Mouse (Mus musculus): ENCODE measurements around the gene Tsfm. TPM values are rescaled to one million over a fixed set of nuclear protein-coding genes. Genes with fewer than 3 reads are reported as not detected.

Tsfm gene
- total and polyA plus RNA-seq, 3 experiments: 53.0 to 88.9 (median 78.0) TPM

- no peak for TF ChIP-seq ZC3H11A (IDR thresholded peaks at IDR 0.05; ENCODE audit: low read depth, low read length)
Measured at GRCm38 (mm10) chr10:127030336-127031296, at the start of gene Tsfm (continued).

- no peaks in the 10 kb centered on the region for H3K27me3 ChIP-seq (replicated peaks)
- H3K9ac ChIP-seq (ENCODE audit: insufficient read depth, low read depth): no peak overlapping the region
- no peak overlapping the region for H3K4me2 ChIP-seq (ENCODE audit: insufficient read depth, low read depth, poor library complexity, severe bottlenecking)
- no peaks in the 10 kb centered on the region for H3K9me3 ChIP-seq (replicated peaks; ENCODE audit: low read length)
- dilution Hi-C loops (cut with MboI; ENCODE audit: extremely low pct_ligation_motif_present, extremely low pct_unique_long_range_greater_than_20kb, low sequenced_read_pairs): no loop called here
- H3K27ac ChIP-seq (ENCODE audit: insufficient read depth, low read depth): no peak overlapping the region
- no peak overlapping the region for H3K4me3 ChIP-seq (replicated peaks in 1 of 3; ENCODE audit: low read depth in 2 of 3, low read length in 2 of 3, poor library complexity in 1 of 3)
- no peak for DNase-seq (ENCODE audit: extremely low read depth)
- peaks cover 9% of the 10 kb centered on the region for H3K79me2 ChIP-seq (replicated peaks; ENCODE audit: control insufficient read depth, extremely low read depth, insufficient read depth, poor library complexity, severe bottlenecking)
- no peak for TF ChIP-seq NRF1 (IDR thresholded peaks at IDR 0.05; ENCODE audit: low read depth, low read length)
- no peak for TF ChIP-seq USF2 (conservative IDR thresholded peaks at IDR 0.05; ENCODE audit: low read depth, low read length)
- no peak for TF ChIP-seq ZKSCAN1 (IDR thresholded peaks at IDR 0.05; ENCODE audit: borderline replicate concordance, low read depth, low read length)
- no peak for TF ChIP-seq CHD1 (IDR thresholded peaks at IDR 0.05; ENCODE audit: low read depth, low read length)
- TF ChIP-seq TCF12 (IDR thresholded peaks at IDR 0.05; ENCODE audit: low read depth, low read length): no peak
- no peak for TF ChIP-seq NELFE (IDR thresholded peaks at IDR 0.05; ENCODE audit: low read depth, low read length)
- no peak for TF ChIP-seq BHLHE40 (IDR thresholded peaks at IDR 0.05; ENCODE audit: low read depth, low read length)
- TF ChIP-seq MYC (IDR thresholded peaks at IDR 0.05; ENCODE audit: low read depth, low read length): no peak
- in situ Hi-C loops (cut with MboI; ENCODE audit: low pct_ligation_motif_present, low pct_unique_long_range_greater_than_20kb, low sequenced_read_pairs): no loop called here
- peaks cover 4 to 20% of the 10 kb centered on the region in 2 experiments; a peak in 3 of 4 replicates for H3K4me1 ChIP-seq (ENCODE audit: control insufficient read depth in 1 of 2, insufficient read depth in 2 of 2)
- peaks cover 38 to 72% of the 10 kb centered on the region in 2 experiments for H3K36me3 ChIP-seq (replicated peaks in 1 of 2; ENCODE audit: control insufficient read depth in 1 of 2, insufficient read depth in 1 of 2, low read length in 1 of 2)
Measured at GRCm38 (mm10) chr10:127079665-127080391, 49.2 kb upstream of the Tsfm start.

GRCm38 (mm10) chr10:127078677-127079575, 48.3 kb upstream of the Tsfm start:
- Histone ChIP-seq H3K79me2 (replicated peaks; ENCODE audit: control insufficient read depth, extremely low read depth, insufficient read depth, poor library complexity, severe bottlenecking) (peaks cover 9% of the 10 kb centered on the region), H3K4me1 (ENCODE audit: control insufficient read depth in 1 of 2, insufficient read depth in 2 of 2) (peaks cover 4 to 20% of the 10 kb centered on the region in 2 experiments; a peak in 3 of 4 replicates), H3K9ac (ENCODE audit: insufficient read depth, low read depth) (no peak overlapping the region), H3K9me3 (replicated peaks; ENCODE audit: low read length) (no peaks in the 10 kb centered on the region), H3K27ac (ENCODE audit: insufficient read depth, low read depth) (no peak overlapping the region), H3K36me3 (replicated peaks in 1 of 2; ENCODE audit: control insufficient read depth in 1 of 2, insufficient read depth in 1 of 2, low read length in 1 of 2) (peaks cover 30 to 63% of the 10 kb centered on the region in 2 experiments), H3K27me3 (replicated peaks) (no peaks in the 10 kb centered on the region), H3K4me2 (ENCODE audit: insufficient read depth, low read depth, poor library complexity, severe bottlenecking) (no peak overlapping the region), H3K4me3 (replicated peaks in 1 of 3; ENCODE audit: low read depth in 2 of 3, low read length in 2 of 3, poor library complexity in 1 of 3) (no peak overlapping the region)
- dilution Hi-C loops (cut with MboI; ENCODE audit: extremely low pct_ligation_motif_present, extremely low pct_unique_long_range_greater_than_20kb, low sequenced_read_pairs) (no loop called here), in situ Hi-C loops (cut with MboI; ENCODE audit: low pct_ligation_motif_present, low pct_unique_long_range_greater_than_20kb, low sequenced_read_pairs) (no loop called here)
- TF ChIP-seq ZKSCAN1 (IDR thresholded peaks at IDR 0.05; ENCODE audit: borderline replicate concordance, low read depth, low read length) (no peak), NRF1 (IDR thresholded peaks at IDR 0.05; ENCODE audit: low read depth, low read length) (no peak), E2F4 (IDR thresholded peaks at IDR 0.05; ENCODE audit: insufficient replicate concordance, low read depth, low read length) (no peak), ELF1 (IDR thresholded peaks at IDR 0.05; ENCODE audit: low read depth, low read length) (no peak), JUN (IDR thresholded peaks at IDR 0.05; ENCODE audit: insufficient read depth, low read depth, low read length) (no peak), CHD2 (IDR thresholded peaks at IDR 0.05; ENCODE audit: low read length) (no peak), UBTF (IDR thresholded peaks at IDR 0.05; ENCODE audit: low read depth, low read length) (no peak), ZC3H11A (IDR thresholded peaks at IDR 0.05; ENCODE audit: low read depth, low read length) (no peak), IRF4 (IDR thresholded peaks at IDR 0.05; ENCODE audit: low read depth, low read length) (no peak), PAX5 (IDR thresholded peaks at IDR 0.05; ENCODE audit: low read length) (no peak)
- no peak for DNase-seq (ENCODE audit: extremely low read depth)

Data from CH12.LX (cell line).